Mouse (Mus musculus) adrenal gland, adult 8-10 months (tissue): Measurements from ENCODE around the gene Inip. TPM values are rescaled to one million over a fixed set of nuclear protein-coding genes. Genes with fewer than 3 reads are reported as not detected.

Experiments
- total RNA-seq, 4 experiments: library from RNA; stranded (reverse); gene quantifications; 2 replicates each; pipeline ENCODE4 v1.2.4; 2022

The Inip gene
- total RNA-seq, 4 experiments from 2014 or later, result 17.8 to 24.3 (median 19.9) TPM

Other genes with a start within 250 kb of the Inip start
- gene Hsdl2, start 220.0 kb downstream of the Inip start, total RNA-seq, result 10 to 100 TPM; 63.8 to 85.7 (median 71.5) TPM
- 10 to 100 TPM; 15.8 to 21.1 (median 18.8) TPM for gene E130308A19Rik, start 175.4 kb downstream of the Inip start, total RNA-seq
- 10 to 100 TPM in 1 of 4 experiments, 1 to 10 TPM in 3; 6.6 to 10.2 (median 8.9) TPM for gene Snx30, start 4.3 kb upstream of the Inip start, total RNA-seq
- not detected for gene Slc46a2, start 113.5 kb upstream of the Inip start, total RNA-seq
- gene Mup4, start 159.1 kb upstream of the Inip start, total RNA-seq, result not detected
- not detected for gene Mup6, start 162.7 kb upstream of the Inip start, total RNA-seq